Mouse (Mus musculus): ENCODE data around the gene H2-Ab1.
"Not testable (repeated sequence)": the region's sequence is repeated elsewhere in the genome, so short reads cannot be mapped to it uniquely, and the experiment has no call there.

H2-Ab1 gene

GRCm38 (mm10) chr17:34309225-34309624 lies 51.7 kb downstream of the H2-Ab1 start:
- DNase-seq (ENCODE audit: low read depth), result no peak

DNA sequence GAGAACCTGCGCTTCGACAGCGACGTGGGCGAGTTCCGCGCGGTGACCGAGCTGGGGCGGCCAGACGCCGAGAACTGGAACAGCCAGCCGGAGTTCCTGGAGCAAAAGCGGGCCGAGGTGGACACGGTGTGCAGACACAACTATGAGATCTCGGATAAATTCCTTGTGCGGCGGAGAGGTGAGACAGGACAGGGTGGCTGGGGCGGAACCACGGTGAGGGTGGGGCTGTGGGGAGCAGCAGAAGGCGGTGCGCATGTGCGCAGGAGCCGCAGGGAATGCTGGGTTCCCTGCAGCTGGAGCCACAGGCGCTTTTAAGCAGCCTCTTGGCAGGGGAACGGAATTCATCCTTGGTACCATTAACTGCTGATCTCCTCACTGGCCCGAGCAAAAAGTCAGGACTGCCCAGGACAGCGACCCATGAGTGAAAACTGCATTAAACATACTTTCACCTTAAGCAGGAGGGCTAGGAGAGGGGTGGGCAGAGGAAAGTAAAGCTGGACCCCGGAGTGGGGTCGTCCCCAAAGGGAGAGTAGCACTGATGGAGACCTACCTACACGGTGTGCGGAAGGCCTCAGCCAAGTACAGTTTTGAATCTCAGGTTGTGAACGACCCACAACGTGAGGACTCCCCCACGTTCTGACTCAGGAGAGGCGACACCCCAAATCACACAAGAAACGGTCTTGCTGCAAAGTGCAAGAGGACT lies 52.3 kb downstream of the H2-Ab1 start:
- DNase-seq (ENCODE audit: low read depth), result no peak

DNA sequence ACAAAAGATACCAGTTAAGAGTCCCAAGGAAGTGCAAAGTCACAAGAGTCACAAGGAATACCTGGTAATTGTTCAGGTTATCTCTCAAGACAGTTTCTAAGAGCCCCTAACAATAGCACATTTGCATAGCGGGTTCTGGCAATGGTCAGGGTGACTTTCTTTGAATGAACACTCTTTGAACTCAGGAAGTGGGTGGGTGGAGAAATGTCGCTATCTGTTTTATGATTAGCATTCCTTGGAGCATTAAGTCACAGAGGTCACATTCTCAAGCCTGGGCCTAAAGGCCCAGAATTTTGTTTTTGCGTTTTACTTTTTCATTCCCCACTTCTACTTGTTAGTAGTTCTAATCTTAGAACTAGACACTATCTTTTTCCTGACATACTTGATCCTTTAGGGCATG lies 53.0 kb downstream of the H2-Ab1 start:
- not testable (repeated sequence) for DNase-seq (ENCODE audit: low read depth)

DNA sequence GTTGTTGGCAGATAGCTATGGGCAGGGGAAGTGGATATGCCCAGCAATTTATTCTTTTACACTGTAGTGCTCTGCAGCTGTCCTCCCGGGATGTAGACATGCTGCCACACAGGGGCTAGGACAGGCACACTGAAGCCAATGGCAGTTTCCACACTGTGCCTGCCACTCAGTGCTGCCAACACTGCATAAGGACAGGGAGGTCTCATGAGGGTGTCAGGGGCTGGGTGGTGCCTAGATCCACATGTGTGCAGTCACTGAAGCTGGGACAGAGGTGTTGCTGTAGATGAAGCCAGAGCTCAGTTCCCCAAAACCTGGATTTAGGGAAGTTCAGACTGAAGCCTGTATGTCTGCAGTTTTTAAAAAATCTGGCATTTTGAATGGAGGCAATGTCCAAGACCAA lies 54.7 kb downstream of the H2-Ab1 start:
- DNase-seq (ENCODE audit: low read depth), result no peak

DNA sequence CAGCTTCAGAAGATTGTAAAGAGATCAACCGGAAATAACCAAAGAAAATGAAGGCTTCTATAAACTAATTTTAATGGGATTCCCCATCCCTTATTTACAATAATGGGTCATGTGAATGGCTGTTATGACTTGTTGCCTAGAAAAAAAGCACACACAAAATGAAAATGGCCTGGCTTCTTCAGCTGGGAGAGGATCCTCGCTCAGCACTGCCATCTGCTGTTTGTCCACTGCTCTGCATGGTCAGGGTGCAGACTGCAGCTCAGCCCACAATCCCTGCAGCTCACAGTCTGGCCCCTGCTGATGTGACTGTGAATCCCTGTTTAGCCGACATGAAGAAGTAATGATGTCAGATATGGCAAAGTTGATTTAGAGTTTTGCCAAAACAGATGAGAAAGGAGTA lies 55.9 kb downstream of the H2-Ab1 start:
- peak; percentile 73 for DNase-seq (ENCODE audit: low read depth)

GRCm38 (mm10) chr17:34314286-34314685 lies 56.8 kb downstream of the H2-Ab1 start:
- DNase-seq (ENCODE audit: low read depth), result no peak

DNA sequence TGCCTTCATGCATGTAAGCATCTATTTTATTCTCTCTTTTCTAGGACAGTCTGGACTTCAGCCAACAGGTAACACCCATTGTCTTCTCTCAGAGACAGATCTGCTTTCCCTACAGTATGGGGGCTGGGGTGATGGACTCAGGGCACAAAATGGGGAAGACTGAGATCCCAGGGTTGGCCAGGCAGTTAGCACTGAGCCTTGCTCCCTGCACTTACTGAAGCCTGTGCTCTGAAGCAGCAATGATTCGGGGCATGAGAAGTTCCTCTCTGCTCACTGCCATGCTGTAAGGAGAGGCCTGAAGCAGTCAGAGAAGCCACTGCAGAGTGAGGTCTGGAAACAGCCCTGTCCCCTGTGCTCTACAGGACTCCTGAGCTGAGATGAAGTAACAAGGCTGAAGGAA lies 58.0 kb downstream of the H2-Ab1 start:
- DNase-seq (ENCODE audit: low read depth), result no peak

DNA sequence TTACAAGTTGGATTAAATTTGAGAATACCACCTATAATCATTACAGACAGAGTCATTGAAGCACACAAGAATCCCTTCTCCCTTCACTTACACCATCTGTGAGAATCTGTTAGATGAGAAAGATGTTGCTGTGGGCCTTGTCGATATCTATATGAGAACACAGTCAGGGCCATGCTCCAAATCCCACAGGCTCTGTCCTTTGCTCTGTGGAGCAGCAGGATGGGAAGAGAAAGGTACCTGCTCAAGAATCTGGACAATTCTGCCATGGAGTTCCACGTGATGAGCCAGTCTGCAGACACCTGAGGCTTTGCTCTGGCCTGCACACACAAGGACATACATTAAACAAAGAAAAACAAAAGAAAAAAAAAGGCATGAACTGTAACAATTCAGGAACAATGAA lies 59.2 kb downstream of the H2-Ab1 start:
- no peak for DNase-seq (ENCODE audit: low read depth)

- DNase-seq (ENCODE audit: low read depth), result no peak
Observed at GRCm38 (mm10) chr17:34317275-34317674, 59.8 kb downstream of the H2-Ab1 start.
